Mouse (Mus musculus) left cerebral cortex, postnatal 10 days (tissue): ENCODE measurements around the gene Ccdc159. TPM values are rescaled to one million over a fixed set of nuclear protein-coding genes. Genes with fewer than 3 reads are reported as not detected.

Experiments
- total RNA-seq, 2 experiments: library from RNA; stranded (reverse); gene quantifications; 2 replicates each; pipeline ENCODE4 v1.2.3; 2021

Gene Ccdc159
- total RNA-seq, 2 experiments from 2014 or later = 15.3 to 15.8 TPM

Other genes with a start within 250 kb of the Ccdc159 start
- 10 to 100 TPM; 17.2 to 19.2 TPM for gene Ldlr, start 204.0 kb upstream of the Ccdc159 start, total RNA-seq
- gene Spc24, start 167.2 kb upstream of the Ccdc159 start, total RNA-seq = 1 to 10 TPM; 2.9 to 3.5 TPM
- 1 to 10 TPM; 6.7 to 7.7 TPM for gene Kank2, start 128.7 kb upstream of the Ccdc159 start, total RNA-seq
- gene Angptl8, start 92.0 kb upstream of the Ccdc159 start, total RNA-seq = not detected
- gene Dock6, start 74.8 kb upstream of the Ccdc159 start, total RNA-seq = 10 to 100 TPM; 23.5 to 25.2 TPM
- gene Rab3d, start 9.3 kb upstream of the Ccdc159 start, total RNA-seq = 10 to 100 TPM; 22.0 to 25.0 TPM
- gene Tmem205, start 85 bp downstream of the Ccdc159 start, total RNA-seq = 10 to 100 TPM; 31.2 to 35.1 TPM
- 100 to 1,000 TPM; 259 to 269 TPM for gene Plppr2, start 9.6 kb downstream of the Ccdc159 start, total RNA-seq
- gene Swsap1, start 28.3 kb downstream of the Ccdc159 start, total RNA-seq = 10 to 100 TPM; 12.6 to 14.9 TPM
- 1 to 10 TPM; 1.4 to 1.9 TPM for gene Epor, start 36.0 kb downstream of the Ccdc159 start, total RNA-seq
- gene Rgl3, start 62.0 kb downstream of the Ccdc159 start, total RNA-seq = 1 to 10 TPM; 1.3 to 1.8 TPM
- gene Ccdc151, start 75.2 kb downstream of the Ccdc159 start, total RNA-seq = 1 to 10 TPM; 5.2 to 6.7 TPM
- gene Prkcsh, start 75.3 kb downstream of the Ccdc159 start, total RNA-seq = 10 to 100 TPM; 92.2 to 94.9 TPM
- 100 to 1,000 TPM; 184 to 210 TPM for gene Elavl3, start 124.6 kb downstream of the Ccdc159 start, total RNA-seq
- gene Gm49318, start 143.8 kb downstream of the Ccdc159 start, total RNA-seq = under 1 TPM; 0.85 to 0.94 TPM
- gene Zfp653, start 143.9 kb downstream of the Ccdc159 start, total RNA-seq = 10 to 100 TPM; 20.7 to 20.8 TPM
- 10 to 100 TPM; 40.5 to 42.8 TPM for gene Ecsit, start 158.0 kb downstream of the Ccdc159 start, total RNA-seq
- gene Cnn1, start 171.7 kb downstream of the Ccdc159 start, total RNA-seq = under 1 TPM; 0.20 to 0.39 TPM
- 10 to 100 TPM; 63.0 to 63.7 TPM for gene Elof1, start 189.7 kb downstream of the Ccdc159 start, total RNA-seq
- gene Acp5, start 208.2 kb downstream of the Ccdc159 start, total RNA-seq = under 1 TPM; 0.61 to 0.75 TPM
- gene Pigyl, start 229.4 kb downstream of the Ccdc159 start, total RNA-seq = 10 to 100 TPM; 40.9 to 42.3 TPM